ENCODE assay signal across 9 mouse cellular contexts in the genomic region with DNA sequence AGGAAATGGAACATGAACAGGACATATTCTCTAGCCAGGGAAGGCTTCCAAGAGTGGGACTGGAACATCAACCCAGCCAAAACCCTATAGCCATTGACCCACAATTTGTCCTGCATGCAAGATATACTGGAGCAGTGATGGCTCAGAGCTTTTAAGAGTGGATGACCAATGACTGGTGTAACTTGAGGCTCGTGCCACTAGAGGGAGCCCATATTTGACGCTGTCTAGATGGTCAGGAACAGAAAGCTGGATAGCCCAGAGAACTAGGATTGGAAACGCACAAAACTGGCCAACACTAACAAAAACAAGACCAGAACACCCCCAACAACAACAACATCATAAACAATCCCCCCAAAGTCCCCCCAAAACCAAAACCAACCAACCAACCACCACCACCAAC.
A peak's percentile ranks its signal among the peaks of the same experiment; 100 is the strongest.
DNase-seq lines count a peak whose midpoint lies in the region; ATAC-seq and TF ChIP-seq lines count a peak whose summit lies in the region.
"Had no signal": no experiment of that assay in that cellular context is flagged by ENCODE, and none has a peak within 500 bp of the region (broad histone marks: within the 10 kb centered on the region; RNA-seq: fewer than 3 reads in every experiment).

No protein-coding gene starts in this region.

- no peak overlapping the region for H3K4me2 ChIP-seq in embryonic facial prominence, embryonic 11.5 days (ENCODE audit: low read depth, low read length)
- H3K4me2 ChIP-seq: stomach, embryonic 15.5 days had no signal

- H3K9me3 ChIP-seq in ES-E14 (ENCODE audit: control insufficient read depth, insufficient read depth, low read depth, low read length), result no peaks in the 10 kb centered on the region
- H3K9me3 ChIP-seq in embryonic facial prominence, embryonic 11.5 days (replicated peaks; ENCODE audit: control insufficient read depth, low read length), result no peaks in the 10 kb centered on the region
- H3K9me3 ChIP-seq: stomach, embryonic 15.5 days had no signal

- no peaks in the 10 kb centered on the region for H3K27me3 ChIP-seq in embryonic facial prominence, embryonic 11.5 days (ENCODE audit: control insufficient read depth, insufficient read depth, low read length)
- H3K27me3 ChIP-seq: stomach, embryonic 15.5 days had no signal

- H3K36me3 ChIP-seq in ES-E14 (ENCODE audit: control insufficient read depth, insufficient read depth, low read length, poor library complexity, severe bottlenecking), result no peaks in the 10 kb centered on the region
- H3K36me3 ChIP-seq in embryonic facial prominence, embryonic 11.5 days (replicated peaks; ENCODE audit: control insufficient read depth, insufficient read depth, low read depth, low read length), result no peaks in the 10 kb centered on the region
- H3K36me3 ChIP-seq: stomach, embryonic 15.5 days had no signal

- H3K4me3 ChIP-seq in ES-E14 (ENCODE audit: insufficient read depth in 1 of 2, low read depth in 1 of 2, low read length in 2 of 2, poor library complexity in 1 of 2, severe bottlenecking in 1 of 2), result no peak overlapping the region
- H3K4me3 ChIP-seq in embryonic facial prominence, embryonic 11.5 days (ENCODE audit: low read depth, low read length), result no peak overlapping the region
- H3K4me3 ChIP-seq: erythroblast, embryonic 14.5 days; stomach, embryonic 15.5 days had no signal

- WGBS in embryonic facial prominence, embryonic 11.5 days, result 19% methylated on average over 3 of the region's 3 CpGs

- H3K4me1 ChIP-seq in ES-E14 (ENCODE audit: control insufficient read depth in 2 of 2, insufficient read depth in 2 of 2, low read length in 2 of 2, poor library complexity in 1 of 2), result no peaks in the 10 kb centered on the region
- H3K4me1 ChIP-seq in embryonic facial prominence, embryonic 11.5 days (ENCODE audit: control insufficient read depth, insufficient read depth, low read length), result no peaks in the 10 kb centered on the region
- H3K4me1 ChIP-seq: stomach, embryonic 15.5 days had no signal

- DNase-seq in left cerebral cortex, postnatal 4 days, result peak; percentile 34
- DNase-seq in left cerebral cortex, adult 8-10 months (ENCODE audit: low spot score in 2 of 2), result no peak
- DNase-seq in ES-E14 (ENCODE audit: low read depth, low spot score) (peak; percentile 27), adipocyte (ENCODE audit: low spot score) (peak; percentile 43)
- peak; percentile 77 for DNase-seq in embryonic facial prominence, embryonic 11.5 days (ENCODE audit: low spot score)
- DNase-seq in thymus, postnatal 10 days (ENCODE audit: low spot score in 2 of 2), result no peak

- no peak overlapping the region for H3K27ac ChIP-seq in ES-E14 (ENCODE audit: insufficient read depth, low read depth, low read length, poor library complexity, severe bottlenecking)
- H3K27ac ChIP-seq in embryonic facial prominence, embryonic 11.5 days (replicated peaks; ENCODE audit: low read depth, low read length), result no peak overlapping the region
- H3K27ac ChIP-seq: stomach, embryonic 15.5 days had no signal

- no peak overlapping the region for H3K9ac ChIP-seq in ES-E14 (ENCODE audit: insufficient read depth, low read depth, low read length, poor library complexity, severe bottlenecking)
- no peak overlapping the region for H3K9ac ChIP-seq in embryonic facial prominence, embryonic 11.5 days (replicated peaks; ENCODE audit: low read length)
- H3K9ac ChIP-seq: stomach, embryonic 15.5 days had no signal

- in situ Hi-C loops in ES-E14 (cut with MboI; ENCODE audit: low sequenced_read_pairs in 2 of 2, unreplicated experiment in 2 of 2), result no loop called here

- ATAC-seq in embryonic facial prominence, embryonic 11.5 days (replicated peaks; ENCODE audit: insufficient number of reproducible peaks, low FRiP score, low TSS enrichment, low read depth), result 0 out of 2 replicates have a peak, but pooled peaks have one; percentile 48
- peak; percentile 58; the same call in 1 of the 2 replicates for ATAC-seq in megakaryocyte progenitor cell, adult 5-6 weeks (replicated peaks; ENCODE audit: poor library complexity)

- intact Hi-C loops in left cerebral cortex, postnatal 4 days (cut with DNase I), result no loop called here

TF ChIP-seq in ES-E14, 5 proteins besides CTCF, POLR2A, EP300 and RAD21:
- TF ChIP-seq ZNF384 (IDR thresholded peaks at IDR 0.05; ENCODE audit: low read depth, low read length), result no peak
- TF ChIP-seq HCFC1 (IDR thresholded peaks at IDR 0.05; ENCODE audit: borderline replicate concordance, insufficient read depth, low read length), result no peak
- TF ChIP-seq CHD2 (IDR thresholded peaks at IDR 0.05; ENCODE audit: low read depth, low read length), result no peak
- no peak for TF ChIP-seq MAFK (IDR thresholded peaks at IDR 0.05; ENCODE audit: insufficient read depth, low read depth, low read length)
- TF ChIP-seq ZC3H11A (IDR thresholded peaks at IDR 0.05; ENCODE audit: borderline replicate concordance, low read depth, low read length), result no peak

Comparison
In these comparisons a context has a peak if more than half of its experiments do, and no peak if none do; other contexts are left out.
1. DNase-seq: peak in left cerebral cortex, postnatal 4 days (single experiment), ES-E14 (single experiment), adipocyte (single experiment) and embryonic facial prominence, embryonic 11.5 days (single experiment); none in left cerebral cortex, adult 8-10 months (0 of 2) and thymus, postnatal 10 days (0 of 2).